Mouse (Mus musculus): ENCODE data around the gene Cntln.
A peak's percentile ranks its signal among the peaks of the same experiment; 100 is the strongest.

The Cntln gene

GRCm38 (mm10) chr4:85054616-85055015, 170.5 kb downstream of the Cntln start:
- DNase-seq (ENCODE audit: low spot score) = no peak

- no peak for DNase-seq (ENCODE audit: low spot score)
Measured at GRCm38 (mm10) chr4:85059598-85059997, 175.5 kb downstream of the Cntln start.

GRCm38 (mm10) chr4:85061676-85062075, 177.6 kb downstream of the Cntln start:
- no peak for DNase-seq (ENCODE audit: low spot score)

- no peak for DNase-seq (ENCODE audit: low spot score)
Measured at GRCm38 (mm10) chr4:85096033-85096432, 211.9 kb downstream of the Cntln start.

GRCm38 (mm10) chr4:85096682-85097081, 212.6 kb downstream of the Cntln start:
- DNase-seq (ENCODE audit: low spot score) = peak; percentile 20

- DNase-seq (ENCODE audit: low spot score) = no peak
Measured at GRCm38 (mm10) chr4:85102168-85102567, 218.1 kb downstream of the Cntln start.

GRCm38 (mm10) chr4:85106416-85106815, 222.3 kb downstream of the Cntln start:
- no peak for DNase-seq (ENCODE audit: low spot score)

- no peak for DNase-seq (ENCODE audit: low spot score)
Measured at GRCm38 (mm10) chr4:85106961-85107360, 222.9 kb downstream of the Cntln start.

- no peak for DNase-seq (ENCODE audit: low spot score)
Measured at GRCm38 (mm10) chr4:85120271-85120670, 236.2 kb downstream of the Cntln start.

- no peak for DNase-seq (ENCODE audit: low spot score)
Measured at GRCm38 (mm10) chr4:85149726-85150125, 265.6 kb downstream of the Cntln start.

- no peak for DNase-seq (ENCODE audit: low spot score)
Measured at GRCm38 (mm10) chr4:85151881-85152280, 267.8 kb downstream of the Cntln start.

- no peak for DNase-seq (ENCODE audit: low spot score)
Measured at GRCm38 (mm10) chr4:85154361-85154760, 270.3 kb downstream of the Cntln start.

GRCm38 (mm10) chr4:85161156-85161555, 277.0 kb downstream of the Cntln start:
- no peak for DNase-seq (ENCODE audit: low spot score)

- no peak for DNase-seq (ENCODE audit: low spot score)
Measured at GRCm38 (mm10) chr4:85162468-85163312, 278.6 kb downstream of the Cntln start.

GRCm38 (mm10) chr4:85163313-85163615, 279.2 kb downstream of the Cntln start:
- no peak for DNase-seq (ENCODE audit: low spot score)

GRCm38 (mm10) chr4:85168001-85168400, 283.9 kb downstream of the Cntln start:
- DNase-seq (ENCODE audit: low spot score) = no peak

- DNase-seq (ENCODE audit: low spot score) = no peak
Measured at GRCm38 (mm10) chr4:85175466-85175865, 291.4 kb downstream of the Cntln start.

- no peak for DNase-seq (ENCODE audit: low spot score)
Measured at GRCm38 (mm10) chr4:85178394-85179051, 294.4 kb downstream of the Cntln start.
